Mouse (Mus musculus) hindbrain, embryonic 12.5 days (tissue): ENCODE measurements around the gene Tom1l2. TPM values are rescaled to one million over a fixed set of nuclear protein-coding genes. Genes with fewer than 3 reads are reported as not detected.
A peak's percentile ranks its signal among the peaks of the same experiment; 100 is the strongest.

Experiments used
- ATAC-seq: fragments of 200-750 bp; cut with Nextera tagmentation; 2 replicates; pipeline ENCODE4 v1.8.0; 2017; ENCODE audit warnings: moderate TSS enrichment; ENCODE audit not compliant: low FRiP score
- H3K27ac ChIP-seq: fragments of 300-500 bp; sonication (generic); 2 replicates; pipeline ENCODE4 v1.5.1; 2016; ENCODE audit warnings: mild to moderate bottlenecking
- H3K27me3 ChIP-seq: fragments of 300-500 bp; sonication (generic); 2 replicates; pipeline ENCODE4 v1.6.1; 2016; ENCODE audit warnings: mild to moderate bottlenecking
- H3K36me3 ChIP-seq: fragments of 300-500 bp; sonication (generic); 2 replicates; pipeline ENCODE4 v1.6.1; 2016; ENCODE audit warnings: mild to moderate bottlenecking
- H3K4me1 ChIP-seq: fragments of 300-500 bp; sonication (generic); 2 replicates; pipeline ENCODE4 v1.6.1; 2016
- H3K4me2 ChIP-seq: fragments of 300-500 bp; sonication (generic); replicated peaks from 2 replicates; pipeline ENCODE4 v1.6.1; 2016; ENCODE audit warnings: mild to moderate bottlenecking
- H3K4me3 ChIP-seq: fragments of 300-500 bp; sonication (generic); 2 replicates; pipeline ENCODE4 v1.5.1; 2016; ENCODE audit warnings: mild to moderate bottlenecking
- H3K9ac ChIP-seq: fragments of 300-500 bp; sonication (generic); 2 replicates; pipeline ENCODE4 v1.6.1; 2016; ENCODE audit warnings: mild to moderate bottlenecking, moderate library complexity
- H3K9me3 ChIP-seq: fragments of 300-500 bp; sonication (generic); replicated peaks from 2 replicates; pipeline ENCODE4 v1.6.1; 2016; ENCODE audit warnings: mild to moderate bottlenecking
- WGBS: fragments of 180-500 bp; shearing (Covaris S2); methylation state at CpG from one replicate; pipeline ENCODE4 v1.1.7; 2016; 5-methylcytosine and 5-hydroxymethylcytosine counted together
- polyA plus RNA-seq: library from polyadenylated mRNA; unstranded; fragments of >200 nt; fragmentation: Nextera tagmentation; extraction: Ambion mirVana; gene quantifications from 2 replicates; pipeline ENCODE4 v1.2.1, GENCODE M21; 2016

Gene Tom1l2
- polyA plus RNA-seq, 1 experiment from 2014 or later, result 40.8 TPM

DNA sequence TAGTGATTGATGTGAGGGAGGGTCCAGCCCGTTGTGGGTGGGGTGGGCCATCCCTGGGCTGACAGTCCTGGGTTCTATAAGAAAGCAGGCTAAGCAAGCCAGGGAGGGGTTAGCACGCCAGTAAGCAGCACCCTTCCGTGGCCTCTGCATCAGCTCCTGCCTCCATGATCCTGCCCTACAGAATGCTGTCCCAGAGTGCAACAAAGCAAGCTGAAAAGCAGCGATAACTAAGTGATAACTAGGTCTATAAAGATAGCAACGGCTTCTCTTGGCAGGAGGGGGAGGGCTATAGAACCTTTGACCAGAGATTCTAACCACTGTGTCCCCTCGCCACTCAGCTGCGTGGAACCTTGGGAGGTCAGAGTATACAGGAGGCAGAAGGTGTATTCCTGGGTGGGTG lies 135.2 kb downstream of the Tom1l2 start:
- no peak for ATAC-seq
- Histone ChIP-seq H3K27ac (no peak overlapping the region), H3K4me3 (no peak overlapping the region), H3K9ac (no peak overlapping the region), H3K36me3 (no peaks in the 10 kb centered on the region), H3K4me2 (no peak overlapping the region), H3K4me1 (peaks cover 35% of the 10 kb centered on the region), H3K27me3 (peaks cover 4% of the 10 kb centered on the region; the same call in 1 of the 2 replicates), H3K9me3 (no peaks in the 10 kb centered on the region)
- 90% methylated on average over 7 of the region's 7 CpGs for WGBS

GRCm38 (mm10) chr11:60216671-60217070 lies 136.0 kb downstream of the Tom1l2 start:
- WGBS, result 74% methylated on average over 1 of the region's 1 CpGs
- Histone ChIP-seq H3K9me3 (no peaks in the 10 kb centered on the region), H3K9ac (no peak overlapping the region), H3K4me1 (peaks cover 40% of the 10 kb centered on the region), H3K27me3 (peaks cover 1% of the 10 kb centered on the region; the same call in 1 of the 2 replicates), H3K4me3 (no peak overlapping the region), H3K36me3 (no peaks in the 10 kb centered on the region), H3K4me2 (no peak overlapping the region), H3K27ac (no peak overlapping the region)
- no peak for ATAC-seq

GRCm38 (mm10) chr11:60213266-60213665 lies 139.4 kb downstream of the Tom1l2 start:
- Histone ChIP-seq H3K27me3 (no peaks in the 10 kb centered on the region), H3K9ac (no peak overlapping the region), H3K36me3 (no peaks in the 10 kb centered on the region), H3K4me1 (peaks cover 59% of the 10 kb centered on the region), H3K4me3 (no peak overlapping the region), H3K4me2 (no peak overlapping the region), H3K9me3 (no peaks in the 10 kb centered on the region), H3K27ac (0 out of 2 replicates have a peak overlapping the region, but pooled peaks have one; percentile 17)
- no peak for ATAC-seq
- 74% methylated on average over 6 of the region's 6 CpGs for WGBS

DNA sequence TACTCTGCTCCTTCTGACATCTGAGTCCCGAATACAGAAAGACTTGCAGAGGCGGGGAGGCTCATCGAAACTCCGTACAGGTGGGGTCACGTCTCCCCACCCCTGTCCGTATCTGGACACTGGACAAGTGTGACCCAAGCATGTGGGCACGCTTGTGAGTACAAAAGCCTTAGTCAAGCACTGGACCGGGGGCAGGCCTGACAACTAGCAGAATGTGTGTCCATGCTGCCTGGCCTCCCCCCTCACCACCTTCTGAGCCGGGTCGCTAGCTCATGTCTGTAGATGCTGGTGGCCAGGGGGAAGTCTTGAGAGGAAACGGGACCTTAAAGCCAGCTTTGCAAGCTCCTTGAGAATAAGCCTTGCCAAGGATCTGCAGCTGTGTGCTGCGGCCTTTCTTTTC lies 140.9 kb downstream of the Tom1l2 start:
- 51% methylated on average over 12 of the region's 12 CpGs for WGBS
- Histone ChIP-seq H3K9ac (0 out of 2 replicates have a peak overlapping the region, but pooled peaks have one; percentile 32), H3K9me3 (no peaks in the 10 kb centered on the region), H3K4me1 (peaks cover 74% of the 10 kb centered on the region), H3K27me3 (no peaks in the 10 kb centered on the region), H3K4me3 (no peak overlapping the region), H3K36me3 (peaks cover 3% of the 10 kb centered on the region; the same call in 1 of the 2 replicates), H3K4me2 (no peak overlapping the region), H3K27ac (peak overlapping the region; percentile 40; the same call in 1 of the 2 replicates)
- no peak for ATAC-seq

GRCm38 (mm10) chr11:60211152-60211551 lies 141.6 kb downstream of the Tom1l2 start:
- 49% methylated on average over 3 of the region's 3 CpGs for WGBS
- no peak for ATAC-seq
- Histone ChIP-seq H3K36me3 (peaks cover 9% of the 10 kb centered on the region), H3K27me3 (no peaks in the 10 kb centered on the region), H3K9me3 (no peaks in the 10 kb centered on the region), H3K4me3 (no peak overlapping the region), H3K9ac (no peak overlapping the region), H3K27ac (peak overlapping the region; percentile 80), H3K4me2 (peak overlapping the region; percentile 74; the same call in 1 of the 2 replicates), H3K4me1 (peaks cover 76% of the 10 kb centered on the region)

- H3K9ac ChIP-seq, result peak overlapping the region; percentile 69
- peaks cover 79% of the 10 kb centered on the region for H3K4me1 ChIP-seq
- H3K9me3 ChIP-seq, result no peaks in the 10 kb centered on the region
- peak overlapping the region; percentile 80 for H3K27ac ChIP-seq
- peak; percentile 85 for ATAC-seq
- peak overlapping the region; percentile 45 for H3K4me3 ChIP-seq
- under 1% methylated on average over 46 of the region's 47 CpGs for WGBS
- H3K27me3 ChIP-seq, result no peaks in the 10 kb centered on the region
- H3K36me3 ChIP-seq, result peaks cover 16% of the 10 kb centered on the region
- H3K4me2 ChIP-seq, result peak overlapping the region; percentile 74
These were observed 142.4 kb downstream of the Tom1l2 start for GRCm38 (mm10) chr11:60210305-60210724.

DNA sequence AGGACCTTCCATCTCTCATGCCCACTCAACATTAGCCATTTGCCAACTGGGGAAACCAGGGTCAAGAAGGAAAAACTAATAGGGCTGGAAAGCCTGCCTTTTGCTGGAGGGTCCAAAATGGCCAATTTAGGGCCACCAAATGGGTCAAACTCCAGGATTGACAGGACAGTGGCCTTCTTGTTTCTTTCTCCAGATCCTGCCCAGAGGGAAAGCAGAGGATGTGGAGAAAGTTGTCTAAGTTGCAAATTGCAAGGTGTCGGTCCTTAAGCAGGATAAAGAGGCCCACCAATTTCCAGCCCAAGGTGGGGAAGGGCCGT lies 142.8 kb downstream of the Tom1l2 start:
- peak overlapping the region; percentile 69 for H3K9ac ChIP-seq
- 0% methylated on average over 2 of the region's 2 CpGs for WGBS
- H3K27me3 ChIP-seq, result no peaks in the 10 kb centered on the region
- peak overlapping the region; percentile 80 for H3K27ac ChIP-seq
- ATAC-seq, result no peak
- peak overlapping the region; percentile 74 for H3K4me2 ChIP-seq
- H3K4me1 ChIP-seq, result peaks cover 79% of the 10 kb centered on the region
- H3K4me3 ChIP-seq, result peak overlapping the region; percentile 45
- H3K9me3 ChIP-seq, result no peaks in the 10 kb centered on the region
- peaks cover 21% of the 10 kb centered on the region for H3K36me3 ChIP-seq

DNA sequence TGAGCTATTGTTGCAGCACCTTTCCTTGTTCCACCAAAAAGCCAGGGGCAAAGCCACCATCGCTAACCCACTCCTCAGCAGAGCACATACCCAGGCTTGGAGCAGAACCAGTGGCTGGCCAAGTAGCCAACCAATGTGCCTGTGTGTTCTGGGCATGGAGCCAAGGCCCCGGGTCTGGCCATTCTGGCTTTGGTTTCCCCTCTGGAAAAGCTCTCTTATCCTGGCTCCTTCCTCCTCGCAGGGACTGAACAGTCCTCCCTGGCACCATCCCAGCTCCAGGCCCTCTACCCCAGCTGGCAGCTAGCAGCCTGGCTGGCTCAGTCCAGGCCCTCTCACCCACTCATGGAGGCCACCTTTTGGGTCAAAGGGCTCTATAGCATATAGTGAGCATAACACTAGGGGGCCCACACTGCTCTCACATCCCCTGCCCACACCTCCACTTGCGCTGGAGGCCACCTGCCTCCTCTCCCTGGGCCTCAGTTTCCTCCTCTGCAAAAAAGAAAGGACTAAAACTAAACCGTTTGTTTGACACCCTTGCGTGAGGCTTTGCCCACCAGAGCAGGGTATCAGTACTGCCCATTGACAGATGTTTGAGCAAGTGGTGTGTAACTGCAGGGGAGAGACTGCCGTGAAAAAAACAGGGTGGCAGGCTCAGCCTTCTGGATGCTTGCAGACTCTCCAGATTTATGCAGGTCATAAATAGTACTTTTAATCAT lies 143.3 kb downstream of the Tom1l2 start:
- H3K4me1 ChIP-seq, result peaks cover 79% of the 10 kb centered on the region
- ATAC-seq, result peak; percentile 53
- peak overlapping the region; percentile 80 for H3K27ac ChIP-seq
- no peaks in the 10 kb centered on the region for H3K27me3 ChIP-seq
- H3K36me3 ChIP-seq, result peaks cover 26% of the 10 kb centered on the region
- peak overlapping the region; percentile 74 for H3K4me2 ChIP-seq
- H3K9me3 ChIP-seq, result no peaks in the 10 kb centered on the region
- H3K4me3 ChIP-seq, result peak overlapping the region; percentile 45
- WGBS, result 39% methylated on average over 7 of the region's 7 CpGs
- H3K9ac ChIP-seq, result peak overlapping the region; percentile 69

DNA sequence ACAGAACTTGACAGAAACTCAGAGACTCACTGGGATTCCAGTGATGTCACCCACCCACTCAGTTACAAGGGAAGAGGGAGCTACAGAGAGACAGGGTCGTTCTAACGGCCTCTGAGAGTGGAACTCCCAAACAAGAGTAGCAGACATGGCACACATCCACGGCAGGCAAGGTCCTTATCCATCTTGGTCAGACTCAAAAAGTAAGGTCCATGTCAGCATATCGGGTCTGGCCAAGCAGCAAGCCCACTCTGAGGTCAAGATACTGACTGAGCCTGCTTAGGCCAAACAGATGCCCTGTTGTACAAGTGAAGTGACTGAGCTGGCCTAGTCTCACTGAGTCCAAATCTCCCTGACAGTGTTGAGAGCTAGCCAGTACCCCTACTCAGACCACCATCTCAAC lies 144.0 kb downstream of the Tom1l2 start:
- WGBS, result 54% methylated on average over 4 of the region's 4 CpGs
- Histone ChIP-seq H3K36me3 (peaks cover 32% of the 10 kb centered on the region), H3K4me2 (peak overlapping the region; percentile 74), H3K9ac (peak overlapping the region; percentile 69), H3K4me3 (peak overlapping the region; percentile 45), H3K4me1 (peaks cover 84% of the 10 kb centered on the region), H3K27me3 (no peaks in the 10 kb centered on the region), H3K9me3 (no peaks in the 10 kb centered on the region), H3K27ac (peak overlapping the region; percentile 80)
- no peak for ATAC-seq

GRCm38 (mm10) chr11:60208201-60208600 lies 144.5 kb downstream of the Tom1l2 start:
- H3K9me3 ChIP-seq, result no peaks in the 10 kb centered on the region
- H3K4me2 ChIP-seq, result peak overlapping the region; percentile 74
- no peak for ATAC-seq
- H3K9ac ChIP-seq, result peak overlapping the region; percentile 69
- H3K4me1 ChIP-seq, result peaks cover 81% of the 10 kb centered on the region
- 68% methylated on average over 6 of the region's 6 CpGs for WGBS
- H3K36me3 ChIP-seq, result peaks cover 37% of the 10 kb centered on the region
- H3K27me3 ChIP-seq, result no peaks in the 10 kb centered on the region
- H3K4me3 ChIP-seq, result peak overlapping the region; percentile 45
- H3K27ac ChIP-seq, result peak overlapping the region; percentile 80

DNA sequence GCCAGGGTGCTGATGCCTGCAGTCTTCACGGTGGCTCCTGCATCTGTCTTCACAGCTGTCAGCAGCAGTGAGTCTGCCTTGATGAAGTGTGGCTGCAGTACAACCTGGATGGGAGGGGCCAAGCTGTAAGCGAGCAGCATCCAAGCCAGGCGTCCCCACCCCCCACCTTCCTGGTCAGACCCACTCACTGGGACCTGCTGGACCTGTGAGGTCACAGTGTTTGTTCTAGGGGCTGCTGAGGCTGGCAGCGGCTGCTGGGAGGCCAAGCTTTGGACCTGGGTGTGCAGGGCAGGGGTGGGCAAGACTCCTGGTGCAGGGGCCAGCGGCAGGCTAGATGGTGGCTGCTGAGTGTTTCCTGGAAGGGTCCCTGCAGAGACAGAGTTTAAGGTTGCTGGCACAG lies 146.5 kb downstream of the Tom1l2 start:
- H3K27ac ChIP-seq, result peak overlapping the region; percentile 5; the same call in 1 of the 2 replicates
- peaks cover 71% of the 10 kb centered on the region for H3K4me1 ChIP-seq
- WGBS, result 78% methylated on average over 5 of the region's 5 CpGs
- H3K4me2 ChIP-seq, result no peak overlapping the region
- H3K4me3 ChIP-seq, result no peak overlapping the region
- ATAC-seq, result no peak
- no peaks in the 10 kb centered on the region for H3K9me3 ChIP-seq
- H3K36me3 ChIP-seq, result peaks cover 57% of the 10 kb centered on the region
- H3K27me3 ChIP-seq, result no peaks in the 10 kb centered on the region
- H3K9ac ChIP-seq, result peak overlapping the region; percentile 15; the same call in 1 of the 2 replicates

DNA sequence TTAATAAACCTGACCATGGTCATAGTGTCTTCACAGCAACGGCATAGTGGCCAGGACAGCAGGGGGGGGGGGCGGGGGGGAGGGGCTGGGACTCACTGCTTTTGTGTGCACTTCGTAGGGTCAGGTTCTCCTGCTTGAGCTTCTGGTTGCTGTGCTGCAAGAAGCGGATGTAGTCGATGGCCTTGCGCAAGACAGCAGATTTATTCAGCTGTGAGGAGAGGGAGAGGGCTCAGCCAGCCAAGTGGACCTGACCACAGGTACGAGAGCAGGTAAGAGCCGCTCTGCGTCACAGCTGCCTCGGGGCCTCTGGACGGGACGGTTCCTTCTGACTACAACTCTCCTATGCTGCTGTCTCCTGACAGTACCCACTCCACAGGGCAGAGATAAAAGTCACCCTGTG lies 147.7 kb downstream of the Tom1l2 start:
- no peak for ATAC-seq
- WGBS, result 80% methylated on average over 12 of the region's 12 CpGs
- no peak overlapping the region for H3K27ac ChIP-seq
- H3K9ac ChIP-seq, result no peak overlapping the region
- H3K36me3 ChIP-seq, result peaks cover 69% of the 10 kb centered on the region
- H3K4me2 ChIP-seq, result no peak overlapping the region
- H3K4me1 ChIP-seq, result peaks cover 68% of the 10 kb centered on the region
- no peaks in the 10 kb centered on the region for H3K27me3 ChIP-seq
- no peak overlapping the region for H3K4me3 ChIP-seq
- no peaks in the 10 kb centered on the region for H3K9me3 ChIP-seq
